Mouse (Mus musculus) liver, postnatal 0 days (tissue): ENCODE measurements at regions not wholly inside any gene's neighbourhood (a gene's known extent, or its start where the extent isn't known, plus 50 kb on each side); places are given as distances from the start of the nearest gene placed in this dataset.

Experiments
- CTCF ChIP-seq: sonication (generic); IDR thresholded peaks from 2 replicates; pipeline ENCODE4 v1.5.1; 2016; ENCODE audit warnings: antibody characterized with exemption, low read depth
- EP300 ChIP-seq: IDR thresholded peaks from 2 replicates; pipeline ENCODE4 v1.6.1; 2016; ENCODE audit warnings: antibody characterized with exemption, low read depth, mild to moderate bottlenecking

- no peak for TF ChIP-seq CTCF
- no peak for TF ChIP-seq EP300
These were observed 224.7 kb upstream of the Ankrd55 start for GRCm38 (mm10) chr13:112063409-112064111.
